Mouse (Mus musculus): ENCODE measurements at regions not wholly inside any gene's neighbourhood (a gene's known extent, or its start where the extent isn't known, plus 50 kb on each side); places are given as distances from the start of the nearest gene placed in this dataset.

DNA sequence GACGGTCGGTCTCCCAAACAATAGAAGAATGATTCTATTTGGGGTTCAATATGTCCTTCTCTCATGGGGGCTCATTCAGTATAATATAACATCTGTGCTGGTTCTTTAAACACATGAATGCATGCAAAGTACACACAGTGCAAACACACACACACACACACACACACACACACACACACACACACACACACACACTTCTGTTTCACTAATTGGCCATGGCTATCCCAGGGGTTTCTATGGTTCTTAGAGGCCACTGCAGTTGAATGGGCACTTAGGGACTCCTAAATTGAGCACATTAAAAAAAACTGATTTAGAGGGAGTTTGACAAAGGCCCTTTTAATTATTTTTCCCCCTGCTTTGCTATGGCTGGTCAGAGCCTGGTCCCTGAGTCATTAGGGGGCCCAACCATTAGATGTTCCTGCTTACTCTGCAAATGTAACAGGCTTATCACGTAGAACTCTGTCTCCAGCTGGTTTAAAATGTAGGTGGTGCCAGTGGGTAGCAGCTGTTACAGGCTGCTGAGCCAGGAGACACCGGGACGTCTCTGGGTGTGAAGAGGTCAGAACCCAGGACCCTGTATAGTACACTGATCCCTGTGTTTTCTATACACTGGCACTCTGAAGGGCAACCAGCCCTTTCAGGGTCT, 82.1 kb upstream of the Tab2 start:
- H3K4me3 ChIP-seq: no peak overlapping the region
- H3K4me2 ChIP-seq (replicated peaks): no peak overlapping the region
- peaks cover 24% of the 10 kb centered on the region for H3K4me1 ChIP-seq
- H3K9ac ChIP-seq: no peak overlapping the region
- ATAC-seq (ENCODE audit: insufficient number of reproducible peaks, insufficient read depth, low FRiP score, low TSS enrichment): peak; percentile 57; the same call in 1 of the 2 replicates
- 26% methylated on average over 5 of the region's 5 CpGs for WGBS
- H3K27me3 ChIP-seq: no peaks in the 10 kb centered on the region
- H3K36me3 ChIP-seq: no peaks in the 10 kb centered on the region
- no peak overlapping the region; the same call in 1 of the 2 replicates for H3K27ac ChIP-seq
- H3K9me3 ChIP-seq: no peaks in the 10 kb centered on the region

DNA sequence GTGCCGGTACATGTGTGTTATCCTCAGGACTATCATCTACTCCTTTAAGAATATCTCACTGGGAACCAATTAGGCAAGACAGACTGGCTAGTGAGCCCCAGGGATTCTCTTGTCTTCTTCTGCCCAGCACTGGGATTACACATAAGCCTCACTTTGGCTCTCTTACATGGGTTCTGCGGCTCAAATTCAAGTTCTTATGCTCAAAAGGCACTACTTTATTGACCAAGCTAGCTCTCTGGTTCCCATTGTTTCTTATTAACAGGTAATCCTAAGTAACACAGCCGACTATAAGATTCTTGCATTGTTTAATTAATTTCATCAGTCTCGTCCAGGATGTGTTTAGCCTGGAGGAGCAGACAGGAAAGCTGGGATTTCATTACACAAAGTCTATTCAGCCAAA, 80.3 kb upstream of the Tab2 start:
- no peaks in the 10 kb centered on the region for H3K36me3 ChIP-seq
- no peak for ATAC-seq (ENCODE audit: insufficient number of reproducible peaks, insufficient read depth, low FRiP score, low TSS enrichment)
- H3K4me3 ChIP-seq: no peak overlapping the region
- H3K9ac ChIP-seq: no peak overlapping the region
- no peaks in the 10 kb centered on the region for H3K27me3 ChIP-seq
- H3K27ac ChIP-seq: no peak overlapping the region
- WGBS: 69% methylated on average over 4 of the region's 4 CpGs
- no peaks in the 10 kb centered on the region for H3K9me3 ChIP-seq
- H3K4me1 ChIP-seq: peaks cover 24% of the 10 kb centered on the region
- H3K4me2 ChIP-seq (replicated peaks): no peak overlapping the region

DNA sequence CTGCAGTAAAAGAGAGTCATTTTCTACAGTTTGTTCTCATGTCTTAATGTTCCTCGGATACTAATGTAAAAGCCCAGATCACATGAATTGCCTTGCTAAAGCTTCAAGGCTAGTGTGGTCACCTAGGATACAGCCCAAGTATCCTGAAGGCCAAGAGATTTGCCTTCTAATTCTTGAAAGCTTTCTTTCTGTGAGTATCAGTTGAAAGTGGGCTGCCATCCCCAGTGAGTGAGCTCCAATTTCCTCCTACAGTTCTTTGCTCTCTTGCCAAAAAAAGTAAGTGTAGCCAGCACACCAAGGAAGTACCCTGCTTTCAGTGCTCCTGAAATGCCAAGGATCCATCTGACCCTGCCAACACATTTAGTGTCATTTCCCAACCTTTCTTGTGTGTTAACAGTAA, 79.3 kb upstream of the Tab2 start:
- no peak overlapping the region for H3K27ac ChIP-seq
- H3K4me1 ChIP-seq: peaks cover 24% of the 10 kb centered on the region
- no peak overlapping the region for H3K4me3 ChIP-seq
- H3K36me3 ChIP-seq: no peaks in the 10 kb centered on the region
- ATAC-seq (ENCODE audit: insufficient number of reproducible peaks, insufficient read depth, low FRiP score, low TSS enrichment): no peak
- no peaks in the 10 kb centered on the region for H3K9me3 ChIP-seq
- H3K4me2 ChIP-seq (replicated peaks): no peak overlapping the region
- H3K9ac ChIP-seq: no peak overlapping the region
- 67% methylated on average over 1 of the region's 1 CpGs for WGBS
- no peaks in the 10 kb centered on the region for H3K27me3 ChIP-seq

DNA sequence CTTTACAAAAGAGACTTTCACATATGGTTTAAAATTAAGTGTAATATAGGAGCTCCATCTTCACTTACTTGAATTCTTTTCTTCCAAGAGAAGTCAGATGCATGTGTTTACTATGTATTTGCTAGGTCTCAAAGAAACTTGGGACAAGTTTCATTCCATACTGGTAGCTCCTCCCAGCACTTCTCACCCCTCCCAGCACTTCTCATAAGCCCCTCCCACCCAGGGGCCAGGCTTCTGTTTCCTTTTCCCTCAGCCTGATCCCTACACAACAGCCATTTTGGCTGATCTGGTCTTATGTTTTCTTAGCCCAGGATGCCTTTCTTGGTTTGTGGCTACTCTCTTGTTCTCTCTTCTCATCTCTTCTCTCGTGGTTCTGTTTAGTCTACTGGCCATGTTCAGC, 76.2 kb upstream of the Tab2 start:
- Histone ChIP-seq H3K4me3 (no peak overlapping the region), H3K27ac (no peak overlapping the region), H3K4me2 (replicated peaks) (no peak overlapping the region), H3K9me3 (no peaks in the 10 kb centered on the region), H3K9ac (no peak overlapping the region), H3K36me3 (no peaks in the 10 kb centered on the region), H3K4me1 (peaks cover 21% of the 10 kb centered on the region), H3K27me3 (no peaks in the 10 kb centered on the region)
- ATAC-seq (ENCODE audit: insufficient number of reproducible peaks, insufficient read depth, low FRiP score, low TSS enrichment): no peak
- 79% methylated on average over 1 of the region's 1 CpGs for WGBS

DNA sequence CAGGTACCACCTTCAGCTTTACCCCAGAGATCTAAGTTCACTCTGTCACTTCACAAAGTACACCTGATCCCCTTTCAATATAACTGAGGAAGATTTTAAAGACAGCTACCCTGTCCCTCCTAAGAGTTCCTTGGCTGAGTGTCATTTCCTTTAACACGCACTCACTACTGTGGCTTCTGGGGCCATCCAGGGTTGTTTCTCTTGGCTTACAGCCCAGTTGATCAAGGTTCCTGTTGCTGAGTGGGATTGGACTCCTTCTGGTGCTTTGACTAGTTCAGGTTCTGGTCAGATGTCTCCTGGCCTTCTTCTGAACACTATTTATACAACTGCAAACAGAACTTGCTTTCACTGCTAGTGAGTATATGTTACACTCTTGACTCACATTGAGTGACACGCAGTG, 72.8 kb upstream of the Tab2 start:
- Histone ChIP-seq H3K27me3 (no peaks in the 10 kb centered on the region), H3K4me1 (peaks cover 18% of the 10 kb centered on the region; the same call in 1 of the 2 replicates), H3K9me3 (no peaks in the 10 kb centered on the region), H3K4me3 (no peak overlapping the region), H3K4me2 (replicated peaks) (peak overlapping the region; percentile 24; the same call in 1 of the 2 replicates), H3K36me3 (no peaks in the 10 kb centered on the region), H3K27ac (peak overlapping the region; percentile 57; the same call in 1 of the 2 replicates), H3K9ac (no peak overlapping the region)
- ATAC-seq (ENCODE audit: insufficient number of reproducible peaks, insufficient read depth, low FRiP score, low TSS enrichment): no peak
- WGBS: 44% methylated on average over 2 of the region's 2 CpGs

DNA sequence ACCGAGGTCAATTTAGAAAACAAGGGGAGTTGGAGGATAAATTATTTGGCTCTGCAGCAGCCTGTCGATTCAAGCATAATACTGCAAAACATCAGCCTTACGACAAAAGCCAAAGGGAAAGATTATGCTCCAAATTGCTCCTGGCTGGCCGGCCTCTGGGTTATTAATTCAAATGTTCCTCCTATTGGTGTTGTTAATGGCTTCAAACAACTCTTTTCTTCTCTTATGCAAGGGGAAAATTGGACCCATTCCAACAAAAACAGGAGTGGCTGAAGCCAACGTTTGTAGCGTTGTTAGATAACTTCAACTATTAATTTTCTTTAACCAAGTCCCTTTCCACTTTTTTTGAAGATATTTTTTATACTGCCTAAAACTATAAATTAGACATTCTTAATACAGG, 71.0 kb upstream of the Tab2 start:
- 25% methylated on average over 6 of the region's 6 CpGs for WGBS
- ATAC-seq (ENCODE audit: insufficient number of reproducible peaks, insufficient read depth, low FRiP score, low TSS enrichment): no peak

DNA sequence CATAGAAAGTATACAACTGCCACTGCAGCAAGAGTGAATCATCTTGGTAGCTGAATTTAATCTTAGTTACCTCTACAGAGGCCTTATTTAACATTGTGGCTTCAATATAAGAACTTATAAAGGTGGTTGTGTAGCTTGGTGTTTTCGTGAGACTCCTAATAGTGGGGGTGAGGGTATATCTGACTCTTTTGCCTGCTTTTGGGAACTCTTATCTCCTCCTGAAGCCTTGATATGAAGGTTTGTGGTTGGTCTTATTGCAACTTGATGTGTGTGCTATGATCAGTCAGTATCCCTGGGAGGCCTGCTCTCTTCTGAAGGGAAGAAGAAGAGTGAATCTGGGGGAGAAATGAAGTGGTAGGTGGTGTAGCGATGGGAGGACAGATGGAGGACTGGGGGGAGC, 67.7 kb upstream of the Tab2 start:
- no peak for ATAC-seq (ENCODE audit: insufficient number of reproducible peaks, insufficient read depth, low FRiP score, low TSS enrichment)
- Histone ChIP-seq H3K4me3 (no peak overlapping the region), H3K4me1 (peaks cover 15% of the 10 kb centered on the region; the same call in 1 of the 2 replicates), H3K9ac (no peak overlapping the region), H3K27me3 (no peaks in the 10 kb centered on the region), H3K4me2 (replicated peaks) (no peak overlapping the region), H3K27ac (no peak overlapping the region), H3K36me3 (no peaks in the 10 kb centered on the region), H3K9me3 (no peaks in the 10 kb centered on the region)
- 93% methylated on average over 2 of the region's 2 CpGs for WGBS

More for the DNA sequence above, 71.0 kb upstream of the Tab2 start:
- Histone ChIP-seq H3K9ac (no peak overlapping the region), H3K9me3 (no peaks in the 10 kb centered on the region), H3K27ac (no peak overlapping the region), H3K4me1 (peaks cover 18% of the 10 kb centered on the region; the same call in 1 of the 2 replicates), H3K4me3 (no peak overlapping the region), H3K4me2 (replicated peaks) (no peak overlapping the region), H3K36me3 (no peaks in the 10 kb centered on the region), H3K27me3 (no peaks in the 10 kb centered on the region)

DNA sequence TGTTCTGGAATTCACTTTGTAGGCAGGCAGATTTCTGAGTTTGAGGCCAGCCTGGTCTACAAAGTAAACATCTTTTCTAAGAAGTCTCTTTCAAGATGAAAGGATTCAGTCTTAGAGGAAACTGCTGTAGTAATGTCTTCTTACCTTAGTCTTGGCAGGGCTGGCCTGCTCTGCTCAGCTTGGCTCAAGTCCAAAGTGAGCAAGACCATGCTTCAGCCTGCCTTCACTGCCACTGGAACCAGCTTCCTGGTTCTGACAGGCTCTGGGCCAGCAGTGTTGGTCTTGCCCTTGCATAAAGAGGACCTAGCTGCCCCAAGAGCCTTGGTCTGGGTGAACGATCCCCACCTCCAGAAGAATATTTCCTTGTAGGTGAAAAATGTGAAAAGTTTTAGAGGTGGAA, 65.9 kb upstream of the Tab2 start:
- no peaks in the 10 kb centered on the region for H3K36me3 ChIP-seq
- 71% methylated on average over 1 of the region's 1 CpGs for WGBS
- no peak for ATAC-seq (ENCODE audit: insufficient number of reproducible peaks, insufficient read depth, low FRiP score, low TSS enrichment)
- no peak overlapping the region for H3K9ac ChIP-seq
- H3K27me3 ChIP-seq: no peaks in the 10 kb centered on the region
- no peak overlapping the region for H3K4me3 ChIP-seq
- no peaks in the 10 kb centered on the region for H3K9me3 ChIP-seq
- 0 out of 2 replicates have a peak, but pooled peaks cover 5% of the 10 kb centered on the region for H3K4me1 ChIP-seq
- no peak overlapping the region for H3K4me2 ChIP-seq (replicated peaks)
- no peak overlapping the region for H3K27ac ChIP-seq

DNA sequence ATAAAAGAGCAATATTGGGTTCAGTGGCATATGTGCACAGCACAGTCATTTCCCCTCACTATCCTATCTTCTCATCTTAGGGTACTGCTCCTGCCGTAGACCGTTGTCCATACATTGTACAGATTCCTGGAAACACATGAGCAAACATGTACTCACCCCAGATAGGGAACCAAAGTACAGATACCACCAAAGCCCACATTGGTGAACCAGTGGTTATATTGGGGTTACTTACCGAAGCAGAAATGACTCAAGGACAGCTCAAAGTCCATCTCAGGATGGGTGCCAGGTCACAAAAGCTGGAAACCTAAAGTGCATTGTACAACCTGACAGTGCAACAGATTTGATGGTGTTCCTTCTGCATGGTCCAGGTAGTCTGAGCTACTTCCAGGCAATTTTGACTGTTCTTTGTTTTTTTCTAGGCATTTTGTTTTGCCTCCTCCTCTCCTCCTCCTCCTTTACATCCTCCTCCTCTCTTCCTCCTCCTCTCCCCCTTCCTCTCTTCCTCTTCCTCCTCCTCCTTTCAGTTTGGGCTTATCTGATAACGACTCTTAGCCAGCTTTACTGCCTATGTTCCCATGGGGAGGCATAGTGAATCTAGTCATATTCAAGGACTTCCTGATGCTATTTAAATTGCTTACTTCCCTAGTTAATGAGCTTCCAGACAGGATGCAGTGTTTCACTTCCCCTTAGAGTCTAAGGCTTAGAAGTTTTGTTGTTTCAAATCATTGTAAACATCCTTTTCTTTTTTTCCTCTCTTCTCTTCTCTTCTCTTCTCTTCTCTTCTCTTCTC, 65.1 kb upstream of the Tab2 start:
- no peak overlapping the region for H3K27ac ChIP-seq
- no peak overlapping the region for H3K4me2 ChIP-seq (replicated peaks)
- H3K9me3 ChIP-seq: no peaks in the 10 kb centered on the region
- no peak overlapping the region for H3K4me3 ChIP-seq
- H3K9ac ChIP-seq: no peak overlapping the region
- H3K36me3 ChIP-seq: no peaks in the 10 kb centered on the region
- H3K27me3 ChIP-seq: no peaks in the 10 kb centered on the region
- 0 out of 2 replicates have a peak, but pooled peaks cover under 1% of the 10 kb centered on the region for H3K4me1 ChIP-seq
- no peak for ATAC-seq (ENCODE audit: insufficient number of reproducible peaks, insufficient read depth, low FRiP score, low TSS enrichment)
- 65% methylated on average over 4 of the region's 4 CpGs for WGBS

DNA sequence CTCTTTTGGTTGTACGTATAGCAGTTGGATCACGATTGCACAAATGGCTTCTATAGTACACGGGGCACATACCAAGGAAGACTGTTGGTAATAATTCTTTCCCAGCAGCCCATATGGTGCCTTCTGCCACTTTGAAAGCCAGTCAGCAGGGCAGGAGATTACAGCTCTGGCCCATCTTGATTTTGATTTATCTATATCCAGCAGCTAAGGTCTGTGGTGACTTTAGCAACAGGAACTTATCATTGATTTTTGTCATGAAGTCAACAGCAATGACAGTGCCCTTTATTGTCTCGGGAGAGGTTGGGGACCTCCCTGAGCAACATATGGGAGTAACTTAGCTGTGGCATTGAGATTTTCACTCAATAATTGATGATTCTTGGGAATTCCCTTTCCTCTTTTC, 64.1 kb upstream of the Tab2 start:
- H3K9ac ChIP-seq: no peak overlapping the region
- no peaks in the 10 kb centered on the region for H3K9me3 ChIP-seq
- no peaks in the 10 kb centered on the region for H3K27me3 ChIP-seq
- H3K4me1 ChIP-seq: no peaks in the 10 kb centered on the region
- WGBS: 89% methylated on average over 4 of the region's 4 CpGs
- H3K4me2 ChIP-seq (replicated peaks): no peak overlapping the region
- no peak for ATAC-seq (ENCODE audit: insufficient number of reproducible peaks, insufficient read depth, low FRiP score, low TSS enrichment)
- H3K4me3 ChIP-seq: no peak overlapping the region
- no peaks in the 10 kb centered on the region for H3K36me3 ChIP-seq
- H3K27ac ChIP-seq: no peak overlapping the region

DNA sequence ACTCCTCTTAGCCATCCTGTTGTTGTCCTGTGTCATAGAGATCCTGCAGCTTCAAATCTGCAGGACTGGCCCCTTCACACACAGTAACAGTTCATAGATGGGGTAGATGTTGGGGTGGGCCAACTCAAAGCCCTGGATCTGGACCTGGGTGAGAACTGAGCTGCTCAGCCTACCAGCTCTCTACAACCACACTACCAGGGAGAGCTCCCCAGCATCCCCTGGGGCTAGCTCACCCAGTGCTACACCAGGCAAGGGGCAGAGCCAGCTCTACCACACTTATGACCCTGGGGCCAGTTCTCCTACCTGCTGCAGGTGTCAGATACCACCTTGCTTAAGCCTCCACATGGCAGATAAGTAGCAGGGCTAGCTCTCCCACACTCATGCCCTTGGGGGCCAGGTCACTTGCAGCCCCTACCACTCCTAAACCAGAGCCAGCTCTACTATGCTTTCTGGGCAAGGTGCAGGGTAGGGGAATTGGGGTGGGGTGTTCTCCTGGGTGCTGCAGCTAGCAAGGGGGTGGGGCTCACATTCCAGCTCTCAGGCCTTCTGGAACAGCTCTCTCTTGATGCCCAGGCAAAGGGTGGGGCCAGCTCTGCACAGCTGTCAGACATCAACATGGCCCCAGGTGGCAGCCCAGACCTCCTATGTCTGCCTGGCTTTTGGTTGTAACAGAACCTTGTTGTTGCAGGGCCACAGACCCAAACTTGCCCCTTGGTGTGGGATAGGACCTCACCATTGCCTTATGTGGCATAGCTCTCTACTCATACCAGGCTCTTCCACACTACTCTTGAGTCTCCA, 62.4 kb upstream of the Tab2 start:
- H3K27me3 ChIP-seq: no peaks in the 10 kb centered on the region
- ATAC-seq (ENCODE audit: insufficient number of reproducible peaks, insufficient read depth, low FRiP score, low TSS enrichment): peak; percentile 35; the same call in 1 of the 2 replicates
- H3K9me3 ChIP-seq: no peaks in the 10 kb centered on the region
- H3K4me2 ChIP-seq (replicated peaks): no peak overlapping the region
- H3K4me1 ChIP-seq: no peaks in the 10 kb centered on the region
- no peak overlapping the region for H3K27ac ChIP-seq
- no peaks in the 10 kb centered on the region for H3K36me3 ChIP-seq
- H3K9ac ChIP-seq: no peak overlapping the region
- no peak overlapping the region for H3K4me3 ChIP-seq

Measured in embryonic facial prominence, embryonic 12.5 days (tissue).